Mouse (Mus musculus): ENCODE measurements around the gene Helq. TPM values are rescaled to one million over a fixed set of nuclear protein-coding genes. Genes with fewer than 3 reads are reported as not detected.

Helq gene
- total RNA-seq, 2 experiments from 2014 or later: 25.5 to 34.6 TPM

Other genes with a start within 250 kb of the Helq start
- 479 and 590 TPM in 2 replicates for gene Plac8, start 226.4 kb downstream of the Helq start, total RNA-seq (2015; ENCODE audit: low replicate concordance)
- 231 and 307 TPM in 2 replicates for gene Plac8, start 226.4 kb downstream of the Helq start, total RNA-seq (2017; ENCODE audit: low replicate concordance)
- 3.5 and 6.1 TPM in 2 replicates for gene Coq2, start 123.5 kb downstream of the Helq start, total RNA-seq (2015; ENCODE audit: low replicate concordance)
- 3.2 and 8.3 TPM in 2 replicates for gene Coq2, start 123.5 kb downstream of the Helq start, total RNA-seq (2017; ENCODE audit: low replicate concordance)
- 3.8 and 5.0 TPM in 2 replicates for gene Hpse, start 78.9 kb downstream of the Helq start, total RNA-seq (2015; ENCODE audit: low replicate concordance)
- gene Hpse, start 78.9 kb downstream of the Helq start, total RNA-seq (2017; ENCODE audit: low replicate concordance): 4.5 and 6.6 TPM in 2 replicates
- 15.8 and 24.9 TPM in 2 replicates for gene Mrps18c, start within 50 bp of the Helq start, total RNA-seq (2015; ENCODE audit: low replicate concordance)
- 26.3 and 36.8 TPM in 2 replicates for gene Mrps18c, start within 50 bp of the Helq start, total RNA-seq (2017; ENCODE audit: low replicate concordance)
- gene Abraxas1, start 22.4 kb upstream of the Helq start, total RNA-seq (2015; ENCODE audit: low replicate concordance): 1.3 and 3.1 TPM in 2 replicates
- 10.5 and 12.9 TPM in 2 replicates for gene Abraxas1, start 22.4 kb upstream of the Helq start, total RNA-seq (2017; ENCODE audit: low replicate concordance)
- gene Gpat3, start 47.1 kb upstream of the Helq start, total RNA-seq (2015; ENCODE audit: low replicate concordance): 0.58 TPM in 1 of 2 replicates, not detected in the other
- 0.56 and 1.0 TPM in 2 replicates for gene Gpat3, start 47.1 kb upstream of the Helq start, total RNA-seq (2017; ENCODE audit: low replicate concordance)